Comparison of ENCODE assay signal across 9 mouse cellular contexts in the genomic region with DNA sequence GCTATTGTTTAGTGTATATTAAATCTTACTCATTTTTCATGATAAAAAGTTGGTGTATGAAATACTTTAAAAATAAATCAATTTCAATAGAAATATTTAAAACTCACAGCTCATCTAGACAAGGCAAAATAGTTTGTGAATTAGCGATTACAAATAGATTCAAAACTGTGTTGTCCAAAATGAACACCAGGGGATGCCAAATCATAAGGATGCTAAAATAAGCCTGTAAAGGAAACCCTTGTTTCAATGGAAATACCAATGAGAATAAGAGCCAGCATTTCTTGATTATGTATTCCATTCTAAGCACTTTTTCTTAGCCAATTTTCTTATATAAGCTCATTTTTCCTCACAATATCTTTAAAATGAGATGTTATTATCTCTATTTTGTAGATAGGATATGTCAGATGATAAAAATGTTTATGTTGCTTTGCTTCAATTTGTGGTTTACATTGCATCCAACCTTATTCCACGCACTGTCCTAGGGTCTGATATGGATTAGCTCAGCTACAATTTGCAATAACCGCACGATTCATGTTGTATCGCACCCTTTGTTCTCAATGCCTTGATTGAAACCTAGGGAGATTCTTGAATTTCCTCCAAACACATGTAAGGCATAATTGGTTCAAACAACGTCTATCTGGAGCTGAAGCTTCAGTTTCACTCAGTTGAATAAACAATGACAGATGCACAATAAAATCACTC. TPM values are rescaled to one million over a fixed set of nuclear protein-coding genes. Genes with fewer than 3 reads are reported as not detected.
DNase-seq lines count a peak whose midpoint lies in the region; ATAC-seq and TF ChIP-seq lines count a peak whose summit lies in the region.
"Had no signal": no experiment of that assay in that cellular context is flagged by ENCODE, and none has a peak within 500 bp of the region (broad histone marks: within the 10 kb centered on the region; RNA-seq: fewer than 3 reads in every experiment).

No protein-coding gene starts in this region.

- no peak overlapping the region for H3K27ac ChIP-seq in CH12.LX (ENCODE audit: insufficient read depth, low read depth)
- no peak overlapping the region for H3K27ac ChIP-seq in hindbrain, embryonic 16.5 days (ENCODE audit: low read depth, low read length)

- TF ChIP-seq EP300 in CH12.LX (IDR thresholded peaks at IDR 0.05; ENCODE audit: low read length) = no peak

- H3K4me1 ChIP-seq in CH12.LX (ENCODE audit: control insufficient read depth in 1 of 2, insufficient read depth in 2 of 2) = no peaks in the 10 kb centered on the region
- no peaks in the 10 kb centered on the region for H3K4me1 ChIP-seq in hindbrain, embryonic 16.5 days (ENCODE audit: control insufficient read depth, insufficient read depth, low read depth, low read length)

- peak in 1 of 2 experiments; percentile 45; a peak in 3 of 4 replicates for TF ChIP-seq CTCF in CH12.LX (conservative IDR thresholded peaks at IDR 0.05 in 1 of 2, IDR thresholded peaks at IDR 0.05 in 1 of 2; ENCODE audit: low read depth in 2 of 2, low read length in 2 of 2)

- no peak overlapping the region for H3K9ac ChIP-seq in CH12.LX (ENCODE audit: insufficient read depth, low read depth)
- H3K9ac ChIP-seq in hindbrain, embryonic 16.5 days (ENCODE audit: low read depth, low read length) = no peak overlapping the region

- WGBS in hindbrain, embryonic 16.5 days = 77% methylated on average over 6 of the region's 6 CpGs

- no peak for TF ChIP-seq POLR2A in CH12.LX (IDR thresholded peaks at IDR 0.05; ENCODE audit: low read depth, low read length)

- no peaks in the 10 kb centered on the region for H3K79me2 ChIP-seq in CH12.LX (replicated peaks; ENCODE audit: control insufficient read depth, extremely low read depth, insufficient read depth, poor library complexity, severe bottlenecking)

- DNase-seq in cerebellum, postnatal 10 days = peak; percentile 34 to 54
- DNase-seq in cerebellum, postnatal 36 days = no peak
- peak; percentile 11 for DNase-seq in kidney, postnatal 10 days
- DNase-seq in kidney, adult 11 months = no peak
- DNase-seq in CH12.LX (ENCODE audit: extremely low read depth) = peak; percentile 20
- DNase-seq in thymus, postnatal 4 days = no peak
- DNase-seq: adrenal gland, postnatal 36 days had no signal

- dilution Hi-C loops in CH12.LX (cut with MboI; ENCODE audit: extremely low pct_ligation_motif_present, extremely low pct_unique_long_range_greater_than_20kb, low sequenced_read_pairs) = no loop called here

- no peaks in the 10 kb centered on the region for H3K9me3 ChIP-seq in CH12.LX (replicated peaks; ENCODE audit: low read length)
- no peaks in the 10 kb centered on the region for H3K9me3 ChIP-seq in hindbrain, embryonic 16.5 days (ENCODE audit: control insufficient read depth, low read length)

- TF ChIP-seq RAD21 in CH12.LX (IDR thresholded peaks at IDR 0.05; ENCODE audit: low read depth, low read length) = peak; percentile 63

- no peak overlapping the region for H3K4me2 ChIP-seq in CH12.LX (ENCODE audit: insufficient read depth, low read depth, poor library complexity, severe bottlenecking)
- no peak overlapping the region for H3K4me2 ChIP-seq in hindbrain, embryonic 16.5 days (ENCODE audit: low read length)

- no peak overlapping the region for H3K4me3 ChIP-seq in CH12.LX (replicated peaks in 1 of 3; ENCODE audit: low read depth in 2 of 3, low read length in 2 of 3, poor library complexity in 1 of 3)
- no peak overlapping the region for H3K4me3 ChIP-seq in hindbrain, embryonic 16.5 days (ENCODE audit: low read length)

- no peaks in the 10 kb centered on the region for H3K27me3 ChIP-seq in CH12.LX (replicated peaks)
- H3K27me3 ChIP-seq in hindbrain, embryonic 16.5 days (replicated peaks; ENCODE audit: control insufficient read depth, insufficient read depth, low read length) = no peaks in the 10 kb centered on the region

- no peaks in the 10 kb centered on the region for H3K36me3 ChIP-seq in CH12.LX (replicated peaks in 1 of 2; ENCODE audit: control insufficient read depth in 1 of 2, insufficient read depth in 1 of 2, low read length in 1 of 2)
- H3K36me3 ChIP-seq in hindbrain, embryonic 16.5 days (ENCODE audit: control insufficient read depth, insufficient read depth, low read length) = no peaks in the 10 kb centered on the region

- in situ Hi-C loops in CH12.LX (cut with MboI; ENCODE audit: low pct_ligation_motif_present, low pct_unique_long_range_greater_than_20kb, low sequenced_read_pairs) = no loop called here

- peak; percentile 79 for ATAC-seq in hindbrain, embryonic 16.5 days
- no peak for ATAC-seq in inflammation-experienced regulatory T-cells, adult 6 months

TF ChIP-seq in CH12.LX, 34 proteins besides CTCF, POLR2A, EP300 and RAD21:
- TF ChIP-seq CHD1 (IDR thresholded peaks at IDR 0.05; ENCODE audit: low read depth, low read length) = no peak
- TF ChIP-seq HCFC1 (IDR thresholded peaks at IDR 0.05; ENCODE audit: low read depth, low read length) = no peak

RNA-seq across cellular contexts. Expression of a gene that starts 20.2 kb away (rescaled TPM):
- total RNA-seq in CH12.LX (2012; rRNA removed) (not detected in 2 replicates), CH12.LX (2014; rRNA removed) (not detected in 2 replicates)
- polyA plus RNA-seq in CH12.LX (2012; ENCODE audit: insufficient read length, low read depth) = not detected in 2 replicates
- 46.5 and 55.9 TPM in 2 replicates for polyA plus RNA-seq in hindbrain, embryonic 16.5 days (2015; fragmentation: Nextera tagmentation; extraction: Ambion mirVana)
- polyA plus RNA-seq in inflammation-experienced regulatory T-cells, adult 6 months (2017; shearing (Covaris generic)) = not detected

Comparison
In these comparisons a context has a peak if more than half of its experiments do, and no peak if none do; other contexts are left out.
1. DNase-seq: peak in cerebellum, postnatal 10 days (2 of 2), kidney, postnatal 10 days (single experiment) and CH12.LX (single experiment); none in cerebellum, postnatal 36 days (0 of 2), kidney, adult 11 months (single experiment) and thymus, postnatal 4 days (single experiment).
2. RNA of a gene that starts 20.2 kb away (polyA plus RNA-seq): 46.5 to 55.9 TPM in hindbrain, embryonic 16.5 days; not detected in CH12.LX and not detected in inflammation-experienced regulatory T-cells, adult 6 months; every median in the first group is over 10 times any median in the second.